Comparison of ENCODE assay signal across 28 mouse cellular contexts in the genomic region with DNA sequence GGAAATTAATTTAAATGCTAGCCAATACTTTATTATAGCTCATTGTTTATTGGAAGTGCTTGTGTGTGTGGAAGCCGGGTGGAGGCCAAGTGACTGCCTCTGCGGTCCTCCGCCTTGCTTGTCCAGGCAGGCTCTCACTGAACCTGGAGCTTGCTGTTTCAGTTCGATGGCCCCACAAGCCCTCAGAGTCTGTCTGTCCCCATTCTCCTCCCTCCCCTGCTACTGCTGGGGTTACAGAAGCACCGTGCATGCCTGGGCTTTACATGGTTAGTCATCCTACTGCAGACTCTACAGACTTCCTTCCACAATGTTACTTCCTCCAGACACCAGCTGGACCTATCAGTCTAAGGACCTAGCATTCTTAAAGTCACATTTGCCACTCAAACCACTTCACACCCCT. TPM values are rescaled to one million over a fixed set of nuclear protein-coding genes. Genes with fewer than 3 reads are reported as not detected.
DNase-seq lines count a peak whose midpoint lies in the region; ATAC-seq and TF ChIP-seq lines count a peak whose summit lies in the region.
"Had no signal": no experiment of that assay in that cellular context is flagged by ENCODE, and none has a peak within 500 bp of the region (broad histone marks: within the 10 kb centered on the region; RNA-seq: fewer than 3 reads in every experiment).

No protein-coding gene starts in this region.

- no peak overlapping the region for H3K27ac ChIP-seq in stomach, embryonic 16.5 days (ENCODE audit: low read length)
- no peak overlapping the region for H3K27ac ChIP-seq in stomach, postnatal 0 days (replicated peaks)
- peak overlapping the region; percentile 57 for H3K27ac ChIP-seq in bone marrow macrophage, adult 2 months (ENCODE audit: insufficient read depth, low read depth, low read length)
- H3K27ac ChIP-seq: embryonic facial prominence, embryonic 12.5 days; embryonic facial prominence, embryonic 15.5 days; heart, adult 2 months; heart, embryonic 10.5 days; hindbrain, embryonic 12.5 days; hindbrain, embryonic 15.5 days had no signal

- WGBS in stomach, embryonic 16.5 days: 92% methylated on average over 5 of the region's 5 CpGs
- WGBS in stomach, postnatal 0 days: 95% methylated on average over 5 of the region's 5 CpGs

- no peaks in the 10 kb centered on the region for H3K4me1 ChIP-seq in stomach, embryonic 16.5 days (ENCODE audit: control insufficient read depth, insufficient read depth, low read length)
- no peaks in the 10 kb centered on the region for H3K4me1 ChIP-seq in stomach, postnatal 0 days (replicated peaks; ENCODE audit: control insufficient read depth, insufficient read depth)
- H3K4me1 ChIP-seq in bone marrow macrophage, adult 2 months (ENCODE audit: control insufficient read depth, insufficient read depth, low read length): peaks cover 22% of the 10 kb centered on the region
- H3K4me1 ChIP-seq: embryonic facial prominence, embryonic 12.5 days; embryonic facial prominence, embryonic 15.5 days; heart, embryonic 10.5 days; hindbrain, embryonic 12.5 days; hindbrain, embryonic 15.5 days had no signal

- no peak for TF ChIP-seq CTCF in stomach, postnatal 0 days (IDR thresholded peaks at IDR 0.05; ENCODE audit: low read depth)
- TF ChIP-seq CTCF in bone marrow macrophage, adult 2 months (IDR thresholded peaks at IDR 0.05; ENCODE audit: low read depth, low read length): no peak

- H3K9me3 ChIP-seq in stomach, embryonic 16.5 days (replicated peaks; ENCODE audit: control insufficient read depth, low read length): no peaks in the 10 kb centered on the region
- H3K9me3 ChIP-seq in stomach, postnatal 0 days (ENCODE audit: control insufficient read depth, low read length): no peaks in the 10 kb centered on the region
- H3K9me3 ChIP-seq: embryonic facial prominence, embryonic 12.5 days; embryonic facial prominence, embryonic 15.5 days; heart, embryonic 10.5 days; hindbrain, embryonic 12.5 days; hindbrain, embryonic 15.5 days had no signal

- no peak for TF ChIP-seq POLR2A in bone marrow macrophage, adult 2 months (IDR thresholded peaks at IDR 0.05; ENCODE audit: borderline replicate concordance, low read depth, low read length)

- 0 out of 2 replicates have a peak, but pooled peaks have one; percentile 13 for ATAC-seq in stomach, embryonic 16.5 days (ENCODE audit: insufficient read depth, low FRiP score)
- no peak for ATAC-seq in stomach, postnatal 0 days (ENCODE audit: low FRiP score, low TSS enrichment)
- ATAC-seq in megakaryocyte progenitor cell, adult 5-6 weeks (replicated peaks; ENCODE audit: poor library complexity): 0 out of 2 replicates have a peak, but pooled peaks have one; percentile 9
- ATAC-seq: activated CD4-positive, CD25-positive, alpha-beta regulatory T cell, adult 4 months; forebrain, embryonic 14.5 days; forebrain, postnatal 0 days had no signal

- no peak overlapping the region for H3K4me2 ChIP-seq in stomach, embryonic 16.5 days (ENCODE audit: low read depth, low read length)
- H3K4me2 ChIP-seq in stomach, postnatal 0 days (replicated peaks; ENCODE audit: low read depth): no peak overlapping the region
- H3K4me2 ChIP-seq: embryonic facial prominence, embryonic 12.5 days; embryonic facial prominence, embryonic 15.5 days; hindbrain, embryonic 12.5 days; hindbrain, embryonic 15.5 days had no signal

- H3K27me3 ChIP-seq in stomach, embryonic 16.5 days (ENCODE audit: control insufficient read depth, insufficient read depth, low read length): no peaks in the 10 kb centered on the region
- H3K27me3 ChIP-seq in stomach, postnatal 0 days (ENCODE audit: control insufficient read depth, insufficient read depth, low read length): no peaks in the 10 kb centered on the region
- H3K27me3 ChIP-seq: embryonic facial prominence, embryonic 12.5 days; embryonic facial prominence, embryonic 15.5 days; hindbrain, embryonic 12.5 days; hindbrain, embryonic 15.5 days had no signal

- TF ChIP-seq EP300 in stomach, postnatal 0 days (optimal IDR thresholded peaks at IDR 0.05): no peak

- peaks cover 54% of the 10 kb centered on the region for H3K36me3 ChIP-seq in stomach, embryonic 16.5 days (ENCODE audit: control insufficient read depth, insufficient read depth, low read length)
- H3K36me3 ChIP-seq in stomach, postnatal 0 days (ENCODE audit: control insufficient read depth, insufficient read depth, low read length): peaks cover 49% of the 10 kb centered on the region

- no peak overlapping the region for H3K4me3 ChIP-seq in stomach, embryonic 16.5 days (replicated peaks; ENCODE audit: low read length)
- H3K4me3 ChIP-seq in stomach, postnatal 0 days (ENCODE audit: low read depth, low read length): no peak overlapping the region
- H3K4me3 ChIP-seq in bone marrow macrophage, adult 2 months (ENCODE audit: insufficient read depth, low read length): no peak overlapping the region
- H3K4me3 ChIP-seq: embryonic facial prominence, embryonic 12.5 days; embryonic facial prominence, embryonic 15.5 days; heart, adult 2 months; heart, embryonic 10.5 days; hindbrain, embryonic 12.5 days; hindbrain, embryonic 15.5 days had no signal

- DNase-seq in layer of hippocampus, adult 9-11 months: peak; percentile 17
- DNase-seq in layer of hippocampus, adult 18-20 months (ENCODE audit: low spot score in 2 of 2): no peak
- DNase-seq in stomach, postnatal 0 days (ENCODE audit: low spot score): no peak
- no peak for DNase-seq in ovary, postnatal 36 days (ENCODE audit: low spot score)
- DNase-seq: adrenal gland, adult 8-10 months; adrenal gland, postnatal 25 days; cerebellum, adult 18-20 months; cerebellum, adult 9-10 months; cerebellum, postnatal 25 days; forebrain, postnatal 0 days; gastrocnemius, postnatal 25 days had no signal

- no peak overlapping the region for H3K9ac ChIP-seq in stomach, embryonic 16.5 days (ENCODE audit: low read length)
- H3K9ac ChIP-seq in stomach, postnatal 0 days (ENCODE audit: low read length): no peak overlapping the region
- H3K9ac ChIP-seq: embryonic facial prominence, embryonic 12.5 days; embryonic facial prominence, embryonic 15.5 days; forebrain, postnatal 0 days; hindbrain, embryonic 12.5 days; hindbrain, embryonic 15.5 days had no signal

RNA-seq across cellular contexts. Expression of a gene that starts 9.9 kb away (rescaled TPM):
- total RNA-seq in layer of hippocampus, adult 18-20 months (2021): 10 to 100 TPM; 29.6 to 30.1 TPM
- polyA plus RNA-seq in stomach, embryonic 16.5 days (2015; fragmentation: Nextera tagmentation; extraction: Ambion mirVana): 44.7 and 53.3 TPM in 2 replicates
- 37.5 and 40.7 TPM in 2 replicates for polyA plus RNA-seq in stomach, postnatal 0 days (2015; fragmentation: Nextera tagmentation; extraction: Ambion mirVana)
- 27.4 and 30.9 TPM in 2 replicates for polyA plus RNA-seq in bone marrow macrophage, adult 2 months (2012; ENCODE audit: insufficient read depth, insufficient read length, missing spikeins)
- total RNA-seq in megakaryocyte progenitor cell, adult 5-6 weeks (2015): 172 and 208 TPM in 2 replicates
- 95.4 TPM in 2 replicates for total RNA-seq in megakaryocyte progenitor cell, adult 5-6 weeks (2017)

RNA-seq across cellular contexts. Expression of a gene that starts 29.6 kb away (rescaled TPM):
- 1 to 10 TPM; 7.5 to 7.6 TPM for total RNA-seq in layer of hippocampus, adult 18-20 months (2021)
- polyA plus RNA-seq in stomach, embryonic 16.5 days (2015; fragmentation: Nextera tagmentation; extraction: Ambion mirVana): 0.37 and 0.40 TPM in 2 replicates
- 0.05 and 0.10 TPM in 2 replicates for polyA plus RNA-seq in stomach, postnatal 0 days (2015; fragmentation: Nextera tagmentation; extraction: Ambion mirVana)
- polyA plus RNA-seq in bone marrow macrophage, adult 2 months (2012; ENCODE audit: insufficient read depth, insufficient read length, missing spikeins): not detected in 2 replicates
- total RNA-seq in megakaryocyte progenitor cell, adult 5-6 weeks (2015): not detected in 2 replicates
- total RNA-seq in megakaryocyte progenitor cell, adult 5-6 weeks (2017): not detected in 2 replicates
- total RNA-seq: adrenal gland, adult 8-10 months; adrenal gland, postnatal 25 days; common myeloid progenitor, adult 5-6 weeks; gastrocnemius, adult 8-10 months; gastrocnemius, postnatal 25 days; heart, adult 2 months; heart, postnatal 25 days; hematopoietic stem cell, adult 5-6 weeks had no signal
- polyA plus RNA-seq: activated CD4-positive, CD25-positive, alpha-beta regulatory T cell, adult 4 months; heart, adult 2 months; heart, embryonic 14.5 days; heart, postnatal 0 days; hindbrain, embryonic 12.5 days had no signal
